Mouse (Mus musculus): ENCODE measurements around the gene Timm23. TPM values are rescaled to one million over a fixed set of nuclear protein-coding genes. Genes with fewer than 3 reads are reported as not detected.
"Not testable (repeated sequence)": the region's sequence is repeated elsewhere in the genome, so short reads cannot be mapped to it uniquely, and the experiment has no call there.

The Timm23 gene
- total and polyA plus RNA-seq, 2 experiments = 122 to 191 TPM

DNA sequence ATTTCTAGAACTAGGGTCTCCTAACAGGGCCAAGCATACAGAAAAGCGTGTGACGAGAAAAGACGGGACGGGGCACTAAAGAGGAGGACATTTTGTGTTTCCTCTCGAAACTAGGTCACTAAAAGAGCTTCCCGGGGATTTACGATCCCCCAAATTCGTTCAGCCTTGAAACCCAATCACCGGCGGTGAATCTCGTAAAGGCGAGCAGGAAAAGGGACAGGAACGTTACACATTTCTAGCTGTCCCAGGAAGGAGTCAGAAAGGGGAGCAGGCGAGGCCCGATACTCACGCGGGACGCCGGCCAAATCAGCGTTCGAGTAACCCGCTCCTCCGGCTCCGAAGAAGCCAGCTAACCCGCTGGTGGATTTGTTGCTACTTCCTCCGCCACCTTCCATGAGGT lies 344 bp downstream of the Timm23 start:
- Histone ChIP-seq H3K9ac (ENCODE audit: low read depth, low read length) (peak overlapping the region; percentile 88), H3K27me3 (ENCODE audit: control insufficient read depth, insufficient read depth, low read length) (no peaks in the 10 kb centered on the region), H3K36me3 (ENCODE audit: control insufficient read depth, insufficient read depth, low read length) (peaks cover 22% of the 10 kb centered on the region), H3K27ac (replicated peaks; ENCODE audit: insufficient read depth, low read depth, low read length) (peak overlapping the region; percentile 94), H3K4me1 (ENCODE audit: control insufficient read depth, insufficient read depth, low read length) (peaks cover 18% of the 10 kb centered on the region), H3K4me3 (ENCODE audit: insufficient read depth, low read depth, low read length) (peak overlapping the region; percentile 96), H3K79me2 (ENCODE audit: control insufficient read depth, insufficient read depth, low read length) (peaks cover 43% of the 10 kb centered on the region)
- peak; percentile 53 for DNase-seq (ENCODE audit: extremely low read depth, low read depth, low spot score)
- 0 out of 2 replicates have a peak, but pooled peaks have one; percentile 2 for TF ChIP-seq POLR2A (IDR thresholded peaks at IDR 0.05; ENCODE audit: extremely low read depth, insufficient read depth, low read length)
- TF ChIP-seq CTCF (IDR thresholded peaks at IDR 0.05; ENCODE audit: low read depth, low read length) = no peak
- WGBS = under 1% methylated on average over 26 of the region's 26 CpGs

DNA sequence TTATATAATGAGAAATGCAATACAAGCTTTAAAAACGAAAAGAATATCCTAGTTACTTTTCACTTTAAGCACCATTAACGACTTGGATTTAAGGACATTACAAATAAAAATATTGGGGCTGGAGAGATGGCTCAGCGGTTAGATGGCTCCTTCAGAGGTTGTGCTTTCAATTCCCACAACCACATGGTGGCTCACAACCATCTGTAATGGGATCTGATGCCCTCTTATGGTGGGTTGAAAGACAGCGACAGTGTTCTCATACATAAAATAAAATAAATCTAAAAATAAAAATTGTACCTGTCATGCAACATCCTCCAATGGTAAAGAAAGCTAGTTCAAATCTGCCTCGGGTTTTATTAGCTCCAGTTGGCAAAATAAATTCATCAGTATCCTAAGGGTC lies 8.1 kb downstream of the Timm23 start:
- WGBS = 78% methylated on average over 5 of the region's 5 CpGs
- H3K36me3 ChIP-seq (ENCODE audit: control insufficient read depth, insufficient read depth, low read length) = peaks cover 58% of the 10 kb centered on the region
- not testable (repeated sequence) for H3K4me1 ChIP-seq (ENCODE audit: control insufficient read depth, insufficient read depth, low read length); H3K27ac ChIP-seq (replicated peaks; ENCODE audit: insufficient read depth, low read depth, low read length); H3K27me3 ChIP-seq (ENCODE audit: control insufficient read depth, insufficient read depth, low read length); H3K9ac ChIP-seq (ENCODE audit: low read depth, low read length); DNase-seq (ENCODE audit: extremely low read depth, low read depth, low spot score); H3K4me3 ChIP-seq (ENCODE audit: insufficient read depth, low read depth, low read length)
- TF ChIP-seq CTCF (IDR thresholded peaks at IDR 0.05; ENCODE audit: low read depth, low read length) = 0 out of 2 replicates have a peak, but pooled peaks have one; percentile 1
- H3K79me2 ChIP-seq (ENCODE audit: control insufficient read depth, insufficient read depth, low read length) = peaks cover 14% of the 10 kb centered on the region; the same call in 1 of the 2 replicates

DNA sequence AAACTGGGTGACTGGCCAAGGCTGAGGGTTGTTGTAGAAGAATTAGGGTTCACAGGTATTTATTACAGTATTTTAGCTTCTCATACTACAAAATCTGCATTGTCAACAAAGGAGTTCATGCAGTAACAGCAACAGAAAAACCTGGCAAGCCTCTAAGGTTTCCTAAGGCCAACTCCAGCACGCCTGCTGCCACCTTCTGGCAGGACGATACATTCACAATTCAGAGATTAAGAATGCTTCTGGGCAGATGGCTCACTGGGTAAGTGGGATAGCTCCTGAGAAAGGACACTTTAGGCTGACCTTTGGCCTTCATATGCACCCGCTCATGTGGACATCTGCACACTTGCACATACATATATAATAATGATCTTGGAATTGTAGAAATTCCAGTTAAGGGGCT lies 9.3 kb downstream of the Timm23 start:
- 17% methylated on average over 3 of the region's 3 CpGs for WGBS
- Histone ChIP-seq H3K4me3 (ENCODE audit: insufficient read depth, low read depth, low read length) (no peak overlapping the region), H3K27ac (replicated peaks; ENCODE audit: insufficient read depth, low read depth, low read length) (no peak overlapping the region), H3K36me3 (ENCODE audit: control insufficient read depth, insufficient read depth, low read length) (peaks cover 59% of the 10 kb centered on the region), H3K79me2 (ENCODE audit: control insufficient read depth, insufficient read depth, low read length) (peaks cover 7% of the 10 kb centered on the region; the same call in 1 of the 2 replicates), H3K9ac (ENCODE audit: low read depth, low read length) (no peak overlapping the region), H3K27me3 (ENCODE audit: control insufficient read depth, insufficient read depth, low read length) (no peaks in the 10 kb centered on the region), H3K4me1 (ENCODE audit: control insufficient read depth, insufficient read depth, low read length) (no peaks in the 10 kb centered on the region)
- TF ChIP-seq CTCF (IDR thresholded peaks at IDR 0.05; ENCODE audit: low read depth, low read length) = peak; percentile 80
- TF ChIP-seq POLR2A (IDR thresholded peaks at IDR 0.05; ENCODE audit: extremely low read depth, insufficient read depth, low read length) = no peak
- DNase-seq (ENCODE audit: extremely low read depth, low read depth, low spot score) = peak; percentile 74

DNA sequence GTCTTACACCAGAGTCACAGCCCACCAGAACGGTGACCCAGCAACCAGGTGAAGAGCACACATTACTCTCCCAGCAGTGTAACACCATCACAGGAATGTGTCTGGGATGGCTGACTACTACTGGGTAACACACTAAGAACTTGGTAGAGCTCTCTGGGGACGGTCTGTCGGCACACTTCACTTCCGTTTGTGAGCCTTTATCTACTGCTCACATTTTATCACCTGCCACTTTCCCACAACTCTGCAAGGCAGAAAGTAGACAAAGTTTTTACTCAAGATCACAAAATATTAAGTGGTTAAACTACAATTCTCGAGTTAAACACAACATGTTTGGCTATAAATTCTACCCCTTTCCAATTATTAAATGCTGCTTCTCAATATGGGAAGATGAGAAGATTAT lies 9.8 kb downstream of the Timm23 start:
- DNase-seq (ENCODE audit: extremely low read depth, low read depth, low spot score) = no peak
- Histone ChIP-seq H3K27me3 (ENCODE audit: control insufficient read depth, insufficient read depth, low read length) (no peaks in the 10 kb centered on the region), H3K79me2 (ENCODE audit: control insufficient read depth, insufficient read depth, low read length) (peaks cover 6% of the 10 kb centered on the region; the same call in 1 of the 2 replicates), H3K4me3 (ENCODE audit: insufficient read depth, low read depth, low read length) (no peak overlapping the region), H3K4me1 (ENCODE audit: control insufficient read depth, insufficient read depth, low read length) (no peaks in the 10 kb centered on the region), H3K9ac (ENCODE audit: low read depth, low read length) (no peak overlapping the region), H3K27ac (replicated peaks; ENCODE audit: insufficient read depth, low read depth, low read length) (no peak overlapping the region), H3K36me3 (ENCODE audit: control insufficient read depth, insufficient read depth, low read length) (peaks cover 60% of the 10 kb centered on the region)
- WGBS = 90% methylated on average over 5 of the region's 5 CpGs
- no peak for TF ChIP-seq POLR2A (IDR thresholded peaks at IDR 0.05; ENCODE audit: extremely low read depth, insufficient read depth, low read length)
- no peak for TF ChIP-seq CTCF (IDR thresholded peaks at IDR 0.05; ENCODE audit: low read depth, low read length)

DNA sequence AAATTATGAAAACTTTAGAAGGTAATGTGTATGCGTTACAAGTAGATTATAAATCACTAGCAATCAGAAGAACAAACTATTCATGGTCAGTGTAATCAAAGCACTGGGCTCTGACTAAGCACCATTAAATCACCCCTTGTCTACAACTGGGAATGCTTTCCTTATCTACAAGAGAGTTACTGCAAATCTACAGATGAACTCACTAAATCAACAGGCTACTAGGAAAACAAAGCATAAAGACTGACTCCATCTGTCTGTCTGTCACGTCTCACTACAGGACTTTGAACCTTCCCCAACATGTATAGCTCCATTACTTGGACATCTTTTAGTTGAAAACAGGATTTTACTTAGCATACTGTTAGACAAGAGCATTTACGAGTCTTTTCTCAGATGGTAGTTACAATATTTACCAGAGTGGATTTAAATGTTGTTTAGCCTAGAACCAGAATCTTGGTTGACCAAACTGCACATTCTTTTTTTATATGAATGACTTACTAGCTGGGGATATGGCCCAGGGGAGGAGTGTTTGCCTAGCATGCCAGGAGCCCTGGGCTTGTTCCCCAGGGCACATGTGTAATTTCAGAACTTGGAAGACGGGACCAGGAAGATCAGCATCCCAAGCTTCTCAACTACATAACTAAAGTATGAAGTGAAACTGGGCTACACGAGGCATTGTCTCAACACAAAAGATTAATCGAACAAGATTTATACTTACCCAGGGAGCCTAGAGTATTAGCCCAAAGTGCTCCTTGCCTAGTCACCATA lies 10.9 kb downstream of the Timm23 start:
- DNase-seq (ENCODE audit: extremely low read depth, low read depth, low spot score) = no peak
- Histone ChIP-seq H3K36me3 (ENCODE audit: control insufficient read depth, insufficient read depth, low read length) (peaks cover 62% of the 10 kb centered on the region), H3K4me3 (ENCODE audit: insufficient read depth, low read depth, low read length) (no peak overlapping the region), H3K27ac (replicated peaks; ENCODE audit: insufficient read depth, low read depth, low read length) (no peak overlapping the region), H3K9ac (ENCODE audit: low read depth, low read length) (no peak overlapping the region), H3K79me2 (ENCODE audit: control insufficient read depth, insufficient read depth, low read length) (peaks cover 6% of the 10 kb centered on the region; the same call in 1 of the 2 replicates), H3K27me3 (ENCODE audit: control insufficient read depth, insufficient read depth, low read length) (no peaks in the 10 kb centered on the region), H3K4me1 (ENCODE audit: control insufficient read depth, insufficient read depth, low read length) (no peaks in the 10 kb centered on the region)
- 72% methylated on average over 6 of the region's 6 CpGs for WGBS
- TF ChIP-seq CTCF (IDR thresholded peaks at IDR 0.05; ENCODE audit: low read depth, low read length) = no peak
- no peak for TF ChIP-seq POLR2A (IDR thresholded peaks at IDR 0.05; ENCODE audit: extremely low read depth, insufficient read depth, low read length)

DNA sequence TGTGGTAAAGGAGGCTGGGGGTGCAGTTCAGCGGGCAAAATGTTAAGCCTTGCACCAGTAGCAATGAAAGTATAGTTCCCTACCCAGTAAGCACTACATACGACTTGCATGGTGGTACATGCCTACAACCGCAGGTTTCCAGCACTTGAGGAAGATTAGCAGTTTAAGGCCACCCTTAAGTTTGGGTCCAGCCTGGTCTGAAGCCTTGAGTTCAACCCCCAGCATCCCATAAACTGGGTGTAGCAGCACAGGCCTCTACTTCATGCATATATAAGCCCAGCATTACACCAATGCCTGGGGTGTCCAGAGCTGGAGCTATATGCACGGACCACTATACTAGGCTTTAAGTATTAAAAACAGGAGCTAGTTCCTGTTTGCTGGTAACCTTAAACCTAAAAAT lies 17.9 kb downstream of the Timm23 start:
- H3K9ac ChIP-seq (ENCODE audit: low read depth, low read length) = no peak overlapping the region
- H3K79me2 ChIP-seq (ENCODE audit: control insufficient read depth, insufficient read depth, low read length) = no peaks in the 10 kb centered on the region
- WGBS = 95% methylated on average over 4 of the region's 4 CpGs
- DNase-seq (ENCODE audit: extremely low read depth, low read depth, low spot score) = no peak
- H3K36me3 ChIP-seq (ENCODE audit: control insufficient read depth, insufficient read depth, low read length) = peaks cover 68% of the 10 kb centered on the region
- peaks cover 9% of the 10 kb centered on the region; the same call in 1 of the 2 replicates for H3K4me1 ChIP-seq (ENCODE audit: control insufficient read depth, insufficient read depth, low read length)
- TF ChIP-seq CTCF (IDR thresholded peaks at IDR 0.05; ENCODE audit: low read depth, low read length) (no peak), POLR2A (IDR thresholded peaks at IDR 0.05; ENCODE audit: extremely low read depth, insufficient read depth, low read length) (no peak)
- no peak overlapping the region for H3K4me3 ChIP-seq (ENCODE audit: insufficient read depth, low read depth, low read length)
- H3K27me3 ChIP-seq (ENCODE audit: control insufficient read depth, insufficient read depth, low read length) = no peaks in the 10 kb centered on the region
- peak overlapping the region; percentile 39 for H3K27ac ChIP-seq (replicated peaks; ENCODE audit: insufficient read depth, low read depth, low read length)

Data from liver, adult 2 months (tissue).